Mouse (Mus musculus): ENCODE measurements at regions not wholly inside any gene's neighbourhood (a gene's known extent, or its start where the extent isn't known, plus 50 kb on each side); places are given as distances from the start of the nearest gene placed in this dataset.
"Not testable (repeated sequence)": the region's sequence is repeated elsewhere in the genome, so short reads cannot be mapped to it uniquely, and the experiment has no call there.

- not testable (repeated sequence) for DNase-seq (ENCODE audit: low spot score in 2 of 2)
Measured at GRCm38 (mm10) chr6:114538185-114538584, 104.7 kb upstream of the Atg7 start.

GRCm38 (mm10) chr6:114550096-114550669, 92.7 kb upstream of the Atg7 start:
- not testable (repeated sequence) for DNase-seq (ENCODE audit: low spot score in 2 of 2)

- DNase-seq (ENCODE audit: low spot score in 2 of 2), result not testable (repeated sequence)
Measured at GRCm38 (mm10) chr6:114553072-114553471, 89.8 kb upstream of the Atg7 start.

- not testable (repeated sequence) for DNase-seq (ENCODE audit: low spot score in 2 of 2)
Measured at GRCm38 (mm10) chr6:114555186-114555585, 87.7 kb upstream of the Atg7 start.

- DNase-seq (ENCODE audit: low spot score in 2 of 2), result peak in 1 of 2 experiments; percentile 28
Measured at GRCm38 (mm10) chr6:114577319-114577718, 65.6 kb upstream of the Atg7 start.

Measured in spleen, postnatal 10 days (tissue).